Comparison of ENCODE assay signal across 19 mouse cellular contexts in the genomic region with DNA sequence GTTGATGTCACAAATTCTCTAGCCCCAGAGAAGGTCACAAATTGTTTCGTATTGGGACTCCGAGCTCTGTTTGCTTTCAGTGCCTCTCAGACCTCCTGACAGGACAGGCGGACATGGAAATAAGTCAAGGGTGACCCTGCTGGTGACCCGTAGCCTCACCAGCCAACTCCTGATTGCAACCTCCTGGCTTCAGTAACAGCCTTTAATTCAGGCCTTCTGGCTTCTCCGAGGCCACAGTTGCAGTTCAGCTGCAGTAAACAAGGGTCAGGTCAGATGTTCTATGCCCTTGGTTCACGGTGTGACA. TPM values are rescaled to one million over a fixed set of nuclear protein-coding genes. Genes with fewer than 3 reads are reported as not detected.
DNase-seq lines count a peak whose midpoint lies in the region; ATAC-seq lines count a peak whose summit lies in the region.
"Had no signal": no experiment of that assay in that cellular context is flagged by ENCODE, and none has a peak within 500 bp of the region (broad histone marks: within the 10 kb centered on the region; RNA-seq: fewer than 3 reads in every experiment).

No protein-coding gene starts in this region.

- 73% methylated on average over 6 of the region's 6 CpGs for WGBS in forebrain, embryonic 13.5 days
- 83% methylated on average over 6 of the region's 6 CpGs for WGBS in forebrain, embryonic 14.5 days
- 44% methylated on average over 6 of the region's 6 CpGs for whole genome bisulfite sequencing in neural tube, embryonic 15.5 days
- 14% methylated on average over 6 of the region's 6 CpGs for WGBS in limb, embryonic 11.5 days

- DNase-seq in forebrain, embryonic 14.5 days (ENCODE audit: low spot score), result no peak
- DNase-seq in neural tube, embryonic 10.5 days (ENCODE audit: extremely low spot score, low spot score), result peak; percentile 54
- peak; percentile 35 for DNase-seq in limb, embryonic 11.5 days (ENCODE audit: low spot score)
- no peak for DNase-seq in layer of hippocampus, postnatal 14 days (ENCODE audit: low spot score in 2 of 2)
- no peak for DNase-seq in right cerebral cortex, postnatal 25 days
- DNase-seq: cerebellum, adult 8-10 months; gastrocnemius, postnatal 36 days; heart, postnatal 4 days; lung, adult 18-20 months; lung, postnatal 36 days; thymus, postnatal 4 days had no signal

- H3K27me3 ChIP-seq in forebrain, embryonic 13.5 days, result no peaks in the 10 kb centered on the region
- H3K27me3 ChIP-seq in forebrain, embryonic 14.5 days (replicated peaks; ENCODE audit: control insufficient read depth, insufficient read depth, low read length), result no peaks in the 10 kb centered on the region
- H3K27me3 ChIP-seq in neural tube, embryonic 15.5 days (replicated peaks), result no peaks in the 10 kb centered on the region
- no peaks in the 10 kb centered on the region for H3K27me3 ChIP-seq in limb, embryonic 11.5 days (ENCODE audit: control insufficient read depth, insufficient read depth, low read length)

- ATAC-seq in forebrain, embryonic 13.5 days, result no peak
- no peak for ATAC-seq in forebrain, embryonic 14.5 days
- no peak for ATAC-seq in neural tube, embryonic 15.5 days (ENCODE audit: low FRiP score)
- no peak for ATAC-seq in limb, embryonic 11.5 days (ENCODE audit: insufficient number of reproducible peaks, low FRiP score, low TSS enrichment, low read depth)
- ATAC-seq: intestine, postnatal 0 days had no signal

- H3K27ac ChIP-seq in forebrain, embryonic 13.5 days, result peak overlapping the region; percentile 20
- H3K27ac ChIP-seq in forebrain, embryonic 14.5 days (ENCODE audit: low read depth, low read length), result no peak overlapping the region
- H3K27ac ChIP-seq in neural tube, embryonic 15.5 days (replicated peaks), result no peak overlapping the region
- H3K27ac ChIP-seq in limb, embryonic 11.5 days (replicated peaks; ENCODE audit: low read depth, low read length), result no peak overlapping the region
- H3K27ac ChIP-seq: limb, embryonic 15.5 days had no signal

- no peaks in the 10 kb centered on the region for H3K36me3 ChIP-seq in forebrain, embryonic 13.5 days (ENCODE audit: poor library complexity, severe bottlenecking)
- H3K36me3 ChIP-seq in forebrain, embryonic 14.5 days (ENCODE audit: control insufficient read depth, insufficient read depth, low read length), result no peaks in the 10 kb centered on the region
- H3K36me3 ChIP-seq in neural tube, embryonic 15.5 days, result no peaks in the 10 kb centered on the region
- no peaks in the 10 kb centered on the region for H3K36me3 ChIP-seq in limb, embryonic 11.5 days (ENCODE audit: control insufficient read depth, insufficient read depth, low read length)
- H3K36me3 ChIP-seq: heart, embryonic 12.5 days; limb, embryonic 15.5 days had no signal

- no peaks in the 10 kb centered on the region for H3K9me3 ChIP-seq in forebrain, embryonic 13.5 days (replicated peaks)
- no peaks in the 10 kb centered on the region for H3K9me3 ChIP-seq in forebrain, embryonic 14.5 days (replicated peaks; ENCODE audit: control insufficient read depth, low read length)
- H3K9me3 ChIP-seq in neural tube, embryonic 15.5 days (replicated peaks), result no peaks in the 10 kb centered on the region
- H3K9me3 ChIP-seq in limb, embryonic 11.5 days (ENCODE audit: control insufficient read depth, low read length), result no peaks in the 10 kb centered on the region
- H3K9me3 ChIP-seq: heart, embryonic 12.5 days; limb, embryonic 15.5 days had no signal

- H3K9ac ChIP-seq in forebrain, embryonic 13.5 days, result no peak overlapping the region
- H3K9ac ChIP-seq in forebrain, embryonic 14.5 days (ENCODE audit: low read length), result no peak overlapping the region
- H3K9ac ChIP-seq in neural tube, embryonic 15.5 days (replicated peaks), result no peak overlapping the region
- H3K9ac ChIP-seq in limb, embryonic 11.5 days (ENCODE audit: low read length), result no peak overlapping the region
- H3K9ac ChIP-seq: heart, embryonic 12.5 days; limb, embryonic 15.5 days had no signal

- peaks cover 14% of the 10 kb centered on the region for H3K4me1 ChIP-seq in forebrain, embryonic 13.5 days
- peaks cover 3% of the 10 kb centered on the region; the same call in 1 of the 2 replicates for H3K4me1 ChIP-seq in forebrain, embryonic 14.5 days (ENCODE audit: control insufficient read depth, insufficient read depth, low read length)
- no peaks in the 10 kb centered on the region for H3K4me1 ChIP-seq in neural tube, embryonic 15.5 days
- 0 out of 2 replicates have a peak, but pooled peaks cover 3% of the 10 kb centered on the region for H3K4me1 ChIP-seq in limb, embryonic 11.5 days (ENCODE audit: control insufficient read depth, insufficient read depth, low read length)
- H3K4me1 ChIP-seq: heart, embryonic 12.5 days; limb, embryonic 15.5 days had no signal

- no peak overlapping the region for H3K4me3 ChIP-seq in forebrain, embryonic 13.5 days
- H3K4me3 ChIP-seq in forebrain, embryonic 14.5 days (ENCODE audit: low read depth, low read length), result no peak overlapping the region
- no peak overlapping the region for H3K4me3 ChIP-seq in neural tube, embryonic 15.5 days (replicated peaks)
- no peak overlapping the region for H3K4me3 ChIP-seq in limb, embryonic 11.5 days (ENCODE audit: low read depth, low read length)
- H3K4me3 ChIP-seq: erythroblast, embryonic 14.5 days; heart, embryonic 12.5 days; limb, embryonic 15.5 days had no signal

- H3K4me2 ChIP-seq in forebrain, embryonic 13.5 days, result no peak overlapping the region
- H3K4me2 ChIP-seq in forebrain, embryonic 14.5 days (ENCODE audit: low read length), result no peak overlapping the region
- H3K4me2 ChIP-seq in neural tube, embryonic 15.5 days, result no peak overlapping the region
- 0 out of 2 replicates have a peak overlapping the region, but pooled peaks have one; percentile 8 for H3K4me2 ChIP-seq in limb, embryonic 11.5 days (ENCODE audit: low read depth, severe bottlenecking)
- H3K4me2 ChIP-seq: heart, embryonic 12.5 days; limb, embryonic 15.5 days had no signal

RNA-seq across cellular contexts. Expression of a gene that starts 45.0 kb away (rescaled TPM):
- polyA plus RNA-seq in forebrain, embryonic 13.5 days (2015; fragmentation: Nextera tagmentation; extraction: Ambion mirVana), result 94.1 and 97.8 TPM in 2 replicates
- polyA plus RNA-seq in forebrain, embryonic 14.5 days (2014; fragmentation: Nextera tagmentation; extraction: Ambion mirVana), result 43.6 and 49.4 TPM in 2 replicates
- polyA plus RNA-seq in neural tube, embryonic 15.5 days (2015; fragmentation: Nextera tagmentation; extraction: Ambion mirVana), result 35.1 and 38.8 TPM in 2 replicates
- 208 and 215 TPM in 2 replicates for polyA plus RNA-seq in limb, embryonic 11.5 days (2014; fragmentation: Nextera tagmentation; extraction: Ambion mirVana)
- total RNA-seq in layer of hippocampus, postnatal 14 days (2021), result 10 to 100 TPM; 26.3 to 29.2 TPM
- total RNA-seq: monocyte, adult 5-6 weeks; neutrophil, adult 5-6 weeks had no signal
- polyA plus RNA-seq: erythroblast, embryonic 14.5 days had no signal

Comparison
In these comparisons a context has a peak if more than half of its experiments do, and no peak if none do; other contexts are left out.
1. DNase-seq: peak in neural tube, embryonic 10.5 days (single experiment) and limb, embryonic 11.5 days (single experiment); none in forebrain, embryonic 14.5 days (single experiment), layer of hippocampus, postnatal 14 days (0 of 2) and right cerebral cortex, postnatal 25 days (single experiment).